Mouse (Mus musculus) hindbrain, embryonic 15.5 days (tissue): ENCODE measurements at regions not wholly inside any gene's neighbourhood (a gene's known extent, or its start where the extent isn't known, plus 50 kb on each side); places are given as distances from the start of the nearest gene placed in this dataset.
A peak's percentile ranks its signal among the peaks of the same experiment; 100 is the strongest.

ENCODE experiments used
- ATAC-seq: fragments of 200-750 bp; cut with Nextera tagmentation; 2 replicates; pipeline ENCODE4 v1.8.0; 2017; ENCODE audit warnings: low read depth, moderate number of reproducible peaks, moderate TSS enrichment; ENCODE audit not compliant: low FRiP score
- H3K27ac ChIP-seq: fragments of 300-500 bp; sonication (generic); replicated peaks from 2 replicates; pipeline ENCODE4 v1.5.1; 2015; ENCODE audit warnings: mild to moderate bottlenecking, inconsistent platforms
- H3K27me3 ChIP-seq: fragments of 300-500 bp; sonication (generic); 2 replicates; pipeline ENCODE4 v1.6.1; 2015; ENCODE audit warnings: control low read depth, inconsistent platforms
- H3K36me3 ChIP-seq: fragments of 300-500 bp; sonication (generic); 2 replicates; pipeline ENCODE4 v1.6.1; 2015; ENCODE audit warnings: control low read depth, inconsistent platforms
- H3K4me1 ChIP-seq: fragments of 300-500 bp; sonication (generic); replicated peaks from 2 replicates; pipeline ENCODE4 v1.6.1; 2015; ENCODE audit warnings: control low read depth, inconsistent platforms
- H3K4me2 ChIP-seq: fragments of 300-500 bp; sonication (generic); 2 replicates; pipeline ENCODE4 v1.6.1; 2015; ENCODE audit warnings: moderate library complexity, mild to moderate bottlenecking, inconsistent platforms
- H3K4me3 ChIP-seq: fragments of 300-500 bp; sonication (generic); 2 replicates; pipeline ENCODE4 v1.5.1; 2015; ENCODE audit warnings: mild to moderate bottlenecking, inconsistent platforms
- H3K9ac ChIP-seq: fragments of 300-500 bp; sonication (generic); 2 replicates; pipeline ENCODE4 v1.6.1; 2015; ENCODE audit warnings: inconsistent platforms
- H3K9me3 ChIP-seq: fragments of 300-500 bp; sonication (generic); 2 replicates; pipeline ENCODE4 v1.6.1; 2016; ENCODE audit warnings: control low read depth, inconsistent platforms
- WGBS: fragments of 180-500 bp; shearing (Covaris S2); methylation state at CpG from one replicate; pipeline ENCODE4 v1.1.7; 2015; 5-methylcytosine and 5-hydroxymethylcytosine counted together

GRCm38 (mm10) chr19:60148313-60148965, 78.1 kb downstream of the Fam204a start:
- H3K4me3 ChIP-seq, result no peak overlapping the region
- H3K9me3 ChIP-seq, result no peaks in the 10 kb centered on the region
- peaks cover 51% of the 10 kb centered on the region for H3K27me3 ChIP-seq
- no peak for ATAC-seq
- 34% methylated on average over 8 of the region's 8 CpGs for WGBS
- H3K36me3 ChIP-seq, result no peaks in the 10 kb centered on the region
- H3K4me2 ChIP-seq, result no peak overlapping the region
- peaks cover 14% of the 10 kb centered on the region for H3K4me1 ChIP-seq
- no peak overlapping the region for H3K9ac ChIP-seq
- H3K27ac ChIP-seq, result no peak overlapping the region

DNA sequence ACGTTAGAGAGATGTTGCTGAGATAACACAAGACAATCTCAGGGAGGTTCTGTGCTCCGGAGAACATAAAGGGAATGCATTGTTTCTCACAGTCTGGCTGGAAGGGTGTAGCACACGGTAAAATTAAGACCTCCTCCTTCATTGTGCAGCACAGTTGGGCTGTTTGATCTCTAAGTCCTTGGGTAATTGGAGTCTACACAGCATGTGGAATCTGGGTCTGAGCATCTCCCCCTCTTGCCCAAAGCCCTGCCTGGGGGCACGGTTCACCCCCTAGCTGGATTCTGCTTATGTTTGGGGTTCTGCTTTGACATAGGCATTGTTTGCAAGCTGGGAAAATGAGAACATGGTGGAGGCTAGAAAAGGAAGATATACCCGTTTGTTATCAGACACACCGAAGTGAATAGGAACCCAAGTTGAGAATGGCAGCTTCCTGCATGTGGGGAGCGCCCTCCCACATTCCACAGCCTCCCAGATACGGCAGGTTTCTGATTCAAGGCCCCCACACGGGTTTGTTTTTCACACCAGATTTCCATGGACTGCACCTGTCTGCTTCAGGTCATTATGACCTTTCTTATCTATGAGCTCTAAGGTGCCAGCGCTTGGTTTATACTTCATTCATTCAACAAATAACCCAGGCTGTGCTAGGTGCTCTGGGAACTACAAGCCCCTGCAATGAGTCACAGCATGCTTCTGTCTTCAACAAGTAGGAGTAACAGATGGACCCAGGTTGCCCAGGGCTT, 79.9 kb downstream of the Fam204a start:
- WGBS, result 44% methylated on average over 10 of the region's 10 CpGs
- peaks cover 62% of the 10 kb centered on the region for H3K27me3 ChIP-seq

DNA sequence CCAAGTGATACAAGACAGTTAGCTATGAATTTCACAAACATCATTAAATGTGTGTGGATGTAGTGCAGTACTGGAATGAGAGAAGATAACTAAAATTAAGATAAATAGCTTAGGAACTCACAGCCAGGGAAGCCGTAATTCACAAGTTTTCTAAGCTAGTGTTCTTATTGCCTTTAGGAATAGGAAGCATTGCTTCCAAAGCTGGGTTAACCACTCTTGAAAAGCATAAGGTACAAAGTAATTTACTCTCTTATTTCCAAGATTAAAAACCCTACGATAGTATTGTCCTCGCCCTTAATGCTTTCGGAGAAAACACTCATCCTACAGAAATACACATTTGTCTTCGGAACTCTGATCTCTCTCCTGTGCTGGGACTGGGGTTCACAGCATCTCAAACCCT, 81.3 kb downstream of the Fam204a start:
- Histone ChIP-seq H3K27me3 (peaks cover 62% of the 10 kb centered on the region), H3K9me3 (no peaks in the 10 kb centered on the region), H3K36me3 (no peaks in the 10 kb centered on the region), H3K9ac (no peak overlapping the region), H3K4me3 (no peak overlapping the region), H3K27ac (no peak overlapping the region), H3K4me1 (peaks cover 14% of the 10 kb centered on the region), H3K4me2 (no peak overlapping the region)
- ATAC-seq, result no peak
- WGBS, result 91% methylated on average over 5 of the region's 5 CpGs

More for the DNA sequence above, 79.9 kb downstream of the Fam204a start:
- H3K9me3 ChIP-seq, result no peaks in the 10 kb centered on the region
- H3K4me3 ChIP-seq, result no peak overlapping the region
- H3K27ac ChIP-seq, result no peak overlapping the region
- no peak for ATAC-seq
- peaks cover 14% of the 10 kb centered on the region for H3K4me1 ChIP-seq
- H3K4me2 ChIP-seq, result no peak overlapping the region
- no peaks in the 10 kb centered on the region for H3K36me3 ChIP-seq
- no peak overlapping the region for H3K9ac ChIP-seq

DNA sequence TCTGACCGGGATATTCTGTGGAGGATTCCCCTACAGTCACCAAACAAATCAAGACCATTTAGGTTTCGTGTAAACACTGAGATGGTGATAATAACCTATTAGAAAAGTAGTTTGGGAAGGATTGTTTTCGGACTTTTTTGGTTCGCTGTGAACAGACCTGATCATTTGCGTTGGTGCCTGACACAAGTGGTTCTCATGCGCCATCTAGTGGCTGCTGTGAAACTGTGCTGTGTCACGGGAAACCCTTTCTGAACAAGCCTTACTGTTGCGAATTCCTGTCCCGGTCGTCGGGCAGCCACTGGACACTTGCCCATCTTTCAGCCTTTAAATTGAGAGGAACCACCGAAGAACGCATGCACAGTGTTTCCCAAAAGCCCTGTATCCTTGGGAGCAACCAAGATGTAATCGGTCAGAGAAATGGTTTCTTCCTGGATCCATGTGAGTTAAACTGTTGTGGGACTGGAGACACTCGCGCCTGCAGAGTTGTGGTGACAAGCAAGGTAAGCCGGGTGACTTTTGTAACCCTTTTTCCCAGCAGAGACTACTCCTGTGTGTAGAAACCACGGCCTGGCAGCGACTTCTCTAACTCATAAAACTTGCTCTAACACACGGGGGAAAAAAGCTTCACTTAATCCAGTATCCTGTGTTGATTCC, 82.0 kb downstream of the Fam204a start:
- peaks cover 14% of the 10 kb centered on the region for H3K4me1 ChIP-seq
- H3K27ac ChIP-seq, result no peak overlapping the region
- H3K9me3 ChIP-seq, result no peaks in the 10 kb centered on the region
- WGBS, result 12% methylated on average over 20 of the region's 20 CpGs
- peaks cover 62% of the 10 kb centered on the region for H3K27me3 ChIP-seq
- peak overlapping the region; percentile 18 for H3K4me3 ChIP-seq
- H3K36me3 ChIP-seq, result no peaks in the 10 kb centered on the region
- H3K4me2 ChIP-seq, result peak overlapping the region; percentile 51
- peak; percentile 72; the same call in 1 of the 2 replicates for ATAC-seq
- 0 out of 2 replicates have a peak overlapping the region, but pooled peaks have one; percentile 7 for H3K9ac ChIP-seq

DNA sequence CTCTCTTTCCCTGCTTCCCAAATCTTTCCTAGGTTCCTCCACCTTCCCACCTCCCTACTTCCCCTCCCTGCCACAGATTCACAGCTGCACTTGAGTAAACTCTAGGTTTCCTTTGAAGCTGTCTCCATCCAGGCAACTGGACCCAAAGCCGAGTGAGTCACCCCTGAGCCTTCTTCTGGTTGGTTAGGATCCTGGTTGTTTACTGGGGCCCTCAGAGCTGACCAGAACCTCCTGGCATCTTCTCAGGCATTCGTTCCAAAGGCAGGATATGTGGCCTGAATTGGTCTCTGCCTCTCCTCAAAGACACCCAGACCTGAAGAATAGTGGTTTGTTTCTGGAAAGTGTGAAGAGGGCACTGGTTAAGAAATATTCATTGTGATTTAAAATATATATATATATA, 87.6 kb downstream of the Fam204a start:
- no peaks in the 10 kb centered on the region for H3K36me3 ChIP-seq
- H3K4me2 ChIP-seq, result no peak overlapping the region
- ATAC-seq, result no peak
- H3K9ac ChIP-seq, result no peak overlapping the region
- H3K27me3 ChIP-seq, result peaks cover 15% of the 10 kb centered on the region; the same call in 1 of the 2 replicates
- 80% methylated on average over 2 of the region's 2 CpGs for WGBS
- no peaks in the 10 kb centered on the region for H3K9me3 ChIP-seq
- H3K4me3 ChIP-seq, result no peak overlapping the region
- no peaks in the 10 kb centered on the region for H3K4me1 ChIP-seq
- no peak overlapping the region for H3K27ac ChIP-seq

DNA sequence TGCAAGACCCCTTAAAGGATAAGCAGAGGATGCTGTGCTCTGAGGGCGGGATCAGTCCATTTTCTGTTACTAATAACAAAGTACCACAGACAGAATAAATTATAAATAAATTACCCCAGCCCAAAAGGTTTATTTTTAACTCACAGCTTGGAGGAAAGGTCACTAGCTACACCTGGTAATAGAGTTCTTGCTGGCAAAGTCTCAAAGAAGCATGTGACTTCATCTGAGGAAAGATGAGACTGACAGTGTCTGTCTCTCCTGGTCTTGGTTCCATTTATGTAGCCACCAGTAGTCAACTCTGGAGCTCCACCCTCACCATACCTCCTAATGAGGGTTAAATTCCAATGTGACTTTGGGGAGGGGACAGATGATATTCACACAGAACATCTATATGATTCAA, 90.0 kb downstream of the Fam204a start:
- no peak for ATAC-seq
- Histone ChIP-seq H3K4me3 (no peak overlapping the region), H3K27ac (no peak overlapping the region), H3K27me3 (no peaks in the 10 kb centered on the region), H3K9ac (no peak overlapping the region), H3K4me1 (no peaks in the 10 kb centered on the region), H3K36me3 (no peaks in the 10 kb centered on the region), H3K9me3 (no peaks in the 10 kb centered on the region), H3K4me2 (no peak overlapping the region)
- 82% methylated on average over 1 of the region's 1 CpGs for WGBS

GRCm38 (mm10) chr19:60134447-60135328, 91.8 kb downstream of the Fam204a start:
- no peaks in the 10 kb centered on the region for H3K36me3 ChIP-seq

DNA sequence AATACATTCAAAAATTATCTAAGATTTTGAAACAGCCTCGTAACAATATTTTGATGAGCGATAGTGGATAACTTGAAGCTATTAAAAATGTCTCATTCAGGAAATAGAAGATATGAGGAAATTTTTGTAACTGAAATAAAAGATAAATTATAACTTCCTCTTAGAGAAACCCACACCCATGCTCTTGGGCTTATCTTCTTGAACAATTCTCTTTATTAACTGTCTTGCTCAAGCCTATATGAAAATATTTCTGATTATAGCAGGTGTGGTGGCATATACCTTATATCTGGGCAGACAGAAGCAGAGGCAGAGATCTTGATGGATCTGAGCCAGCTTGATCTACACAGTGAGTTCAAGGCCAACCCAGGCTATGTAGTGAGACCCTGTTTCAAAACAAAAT, 96.9 kb downstream of the Fam204a start:
- no peak overlapping the region for H3K4me3 ChIP-seq
- H3K9ac ChIP-seq, result no peak overlapping the region
- no peaks in the 10 kb centered on the region for H3K9me3 ChIP-seq
- H3K27ac ChIP-seq, result no peak overlapping the region
- ATAC-seq, result no peak
- H3K36me3 ChIP-seq, result no peaks in the 10 kb centered on the region
- WGBS, result 93% methylated on average over 2 of the region's 2 CpGs
- H3K4me2 ChIP-seq, result no peak overlapping the region
- no peaks in the 10 kb centered on the region for H3K4me1 ChIP-seq
- H3K27me3 ChIP-seq, result no peaks in the 10 kb centered on the region

More at GRCm38 (mm10) chr19:60134447-60135328, 91.8 kb downstream of the Fam204a start:
- Histone ChIP-seq H3K27ac (no peak overlapping the region), H3K4me1 (no peaks in the 10 kb centered on the region), H3K4me2 (no peak overlapping the region), H3K9me3 (no peaks in the 10 kb centered on the region), H3K27me3 (no peaks in the 10 kb centered on the region), H3K9ac (no peak overlapping the region), H3K4me3 (no peak overlapping the region)
- no peak for ATAC-seq
- 80% methylated on average over 4 of the region's 4 CpGs for WGBS

DNA sequence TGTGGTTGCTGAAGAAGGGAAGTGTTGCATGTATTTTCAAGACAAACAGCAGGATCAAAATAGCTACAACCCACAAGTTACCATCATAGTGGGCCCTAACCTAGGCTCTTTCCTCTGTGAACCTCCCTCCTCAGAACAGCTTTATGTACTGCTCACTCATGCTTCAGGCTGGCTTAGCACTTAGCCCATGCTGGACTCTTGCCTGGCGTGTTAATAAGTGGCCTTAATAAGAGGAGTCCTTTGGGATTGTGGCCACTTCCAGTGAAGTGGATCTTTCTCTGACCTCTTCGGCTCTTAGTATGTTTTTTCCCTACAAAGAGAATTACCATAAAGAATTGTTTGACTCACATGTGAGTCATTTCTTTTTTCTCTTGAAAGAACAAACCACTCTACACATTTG, 101.9 kb downstream of the Fam204a start:
- Histone ChIP-seq H3K27ac (no peak overlapping the region), H3K9me3 (no peaks in the 10 kb centered on the region), H3K9ac (no peak overlapping the region), H3K4me2 (no peak overlapping the region), H3K27me3 (no peaks in the 10 kb centered on the region), H3K4me1 (no peaks in the 10 kb centered on the region), H3K36me3 (no peaks in the 10 kb centered on the region), H3K4me3 (no peak overlapping the region)
- no peak for ATAC-seq
- WGBS, result 82% methylated on average over 2 of the region's 2 CpGs

- no peak for ATAC-seq
- no peak overlapping the region for H3K27ac ChIP-seq
- no peaks in the 10 kb centered on the region for H3K36me3 ChIP-seq
- H3K27me3 ChIP-seq, result no peaks in the 10 kb centered on the region
- no peaks in the 10 kb centered on the region for H3K4me1 ChIP-seq
- H3K4me3 ChIP-seq, result no peak overlapping the region
- H3K9me3 ChIP-seq, result no peaks in the 10 kb centered on the region
- WGBS, result 69% methylated on average over 5 of the region's 5 CpGs
- H3K4me2 ChIP-seq, result no peak overlapping the region
- H3K9ac ChIP-seq, result no peak overlapping the region
Observed at GRCm38 (mm10) chr19:60120917-60121316, 105.6 kb downstream of the Fam204a start.

DNA sequence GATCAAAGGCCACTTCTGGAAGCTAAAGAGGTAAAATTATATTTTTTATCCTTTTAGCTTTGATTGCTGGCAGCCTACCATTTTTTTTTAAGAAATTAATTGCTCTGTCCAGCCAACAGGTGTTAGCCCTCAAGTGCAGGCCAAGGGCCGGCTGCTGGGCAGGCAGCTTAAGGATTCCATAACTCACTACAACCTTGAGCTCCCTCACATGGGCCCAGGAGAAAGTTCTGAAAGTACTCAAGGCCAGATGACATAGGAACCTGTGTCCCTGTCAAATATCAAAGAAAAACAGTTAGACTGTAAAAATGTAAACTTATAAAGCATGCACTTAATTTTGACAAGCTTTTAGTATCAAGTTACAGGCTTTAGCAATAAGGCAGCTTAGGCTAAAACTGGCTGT, 107.5 kb downstream of the Fam204a start:
- no peaks in the 10 kb centered on the region for H3K27me3 ChIP-seq
- H3K4me2 ChIP-seq, result no peak overlapping the region
- H3K9me3 ChIP-seq, result no peaks in the 10 kb centered on the region
- H3K9ac ChIP-seq, result no peak overlapping the region
- H3K27ac ChIP-seq, result no peak overlapping the region
- 57% methylated on average over 1 of the region's 1 CpGs for WGBS
- H3K36me3 ChIP-seq, result no peaks in the 10 kb centered on the region
- H3K4me1 ChIP-seq, result no peaks in the 10 kb centered on the region
- no peak for ATAC-seq
- no peak overlapping the region for H3K4me3 ChIP-seq
